Mouse (Mus musculus): ENCODE measurements around the gene Tbcc. TPM values are rescaled to one million over a fixed set of nuclear protein-coding genes. Genes with fewer than 3 reads are reported as not detected.
A peak's percentile ranks its signal among the peaks of the same experiment; 100 is the strongest.
"Not testable (repeated sequence)": the region's sequence is repeated elsewhere in the genome, so short reads cannot be mapped to it uniquely, and the experiment has no call there.

The Tbcc gene
- polyA plus RNA-seq (2012; rRNA removed) (27.8 and 28.9 TPM in 2 replicates), polyA plus RNA-seq (2014; fragmentation: Nextera tagmentation; extraction: Ambion mirVana) (63.3 and 66.5 TPM in 2 replicates)

- H3K4me1 ChIP-seq (ENCODE audit: control insufficient read depth, insufficient read depth, low read length), result peaks cover 22% of the 10 kb centered on the region
- WGBS, result under 1% methylated on average over 37 of the region's 40 CpGs
- H3K4me2 ChIP-seq (replicated peaks; ENCODE audit: low read depth, low read length, severe bottlenecking), result peak within 1 kb of the TSS; percentile 85
Observed at GRCm38 (mm10) chr17:46890116-46890815, at the start of gene Tbcc. Tbcc (plus strand) TSS chr17:46890684.

GRCm38 (mm10) chr17:46843022-46843421, 47.5 kb upstream of the Tbcc start:
- DNase-seq (ENCODE audit: low spot score) (no peak), ATAC-seq (ENCODE audit: low FRiP score, low read depth) (no peak)
- Histone ChIP-seq H3K27me3 (ENCODE audit: control insufficient read depth, insufficient read depth, low read length) (no peaks in the 10 kb centered on the region), H3K36me3 (ENCODE audit: control insufficient read depth, insufficient read depth, low read length) (peaks cover 7% of the 10 kb centered on the region; the same call in 1 of the 2 replicates), H3K4me3 (replicated peaks; ENCODE audit: low read length) (no peak overlapping the region), H3K4me1 (ENCODE audit: control insufficient read depth, insufficient read depth, low read length) (no peaks in the 10 kb centered on the region), H3K4me2 (replicated peaks; ENCODE audit: low read depth, low read length, severe bottlenecking) (no peak overlapping the region), H3K9ac (ENCODE audit: low read depth, low read length, severe bottlenecking) (no peak overlapping the region), H3K27ac (replicated peaks; ENCODE audit: low read depth, low read length) (no peak overlapping the region), H3K9me3 (ENCODE audit: control insufficient read depth, low read length) (no peaks in the 10 kb centered on the region)
- 90% methylated on average over 2 of the region's 2 CpGs for WGBS
- no peak for TF ChIP-seq POLR2A (IDR thresholded peaks at IDR 0.05; ENCODE audit: borderline replicate concordance, extremely low read depth, insufficient read depth, insufficient read length)

More at GRCm38 (mm10) chr17:46890116-46890815, at the start of gene Tbcc:
- ATAC-seq (ENCODE audit: low FRiP score, low read depth) (peak; percentile 92), DNase-seq (ENCODE audit: low spot score) (peak; percentile 97)
- peak; percentile 90; the same call in 1 of the 2 replicates for TF ChIP-seq POLR2A (IDR thresholded peaks at IDR 0.05; ENCODE audit: borderline replicate concordance, extremely low read depth, insufficient read depth, insufficient read length)
- Histone ChIP-seq H3K27me3 (ENCODE audit: control insufficient read depth, insufficient read depth, low read length) (no peaks in the 10 kb centered on the region), H3K9me3 (ENCODE audit: control insufficient read depth, low read length) (no peaks in the 10 kb centered on the region), H3K4me3 (replicated peaks; ENCODE audit: low read length) (peak within 1 kb of the TSS; percentile 91), H3K27ac (replicated peaks; ENCODE audit: low read depth, low read length) (peak within 1 kb of the TSS; percentile 98), H3K9ac (ENCODE audit: low read depth, low read length, severe bottlenecking) (peak within 1 kb of the TSS; percentile 84), H3K36me3 (ENCODE audit: control insufficient read depth, insufficient read depth, low read length) (no peaks in the 10 kb centered on the region; the same call in 1 of the 2 replicates)

- Histone ChIP-seq H3K27me3 (ENCODE audit: control insufficient read depth, insufficient read depth, low read length) (no peaks in the 10 kb centered on the region), H3K4me1 (ENCODE audit: control insufficient read depth, insufficient read depth, low read length) (no peaks in the 10 kb centered on the region), H3K27ac (replicated peaks; ENCODE audit: low read depth, low read length) (no peak overlapping the region), H3K4me2 (replicated peaks; ENCODE audit: low read depth, low read length, severe bottlenecking) (no peak overlapping the region), H3K9me3 (ENCODE audit: control insufficient read depth, low read length) (no peaks in the 10 kb centered on the region), H3K4me3 (replicated peaks; ENCODE audit: low read length) (no peak overlapping the region), H3K9ac (ENCODE audit: low read depth, low read length, severe bottlenecking) (no peak overlapping the region), H3K36me3 (ENCODE audit: control insufficient read depth, insufficient read depth, low read length) (peaks cover 7% of the 10 kb centered on the region; the same call in 1 of the 2 replicates)
- 17% methylated on average over 7 of the region's 7 CpGs for WGBS
- DNase-seq (ENCODE audit: low spot score), result no peak
- TF ChIP-seq POLR2A (IDR thresholded peaks at IDR 0.05; ENCODE audit: borderline replicate concordance, extremely low read depth, insufficient read depth, insufficient read length), result no peak
- ATAC-seq (ENCODE audit: low FRiP score, low read depth), result no peak
Observed at GRCm38 (mm10) chr17:46843716-46844115, 46.8 kb upstream of the Tbcc start.

GRCm38 (mm10) chr17:46844811-46845210, 45.7 kb upstream of the Tbcc start:
- Histone ChIP-seq H3K27ac (replicated peaks; ENCODE audit: low read depth, low read length) (no peak overlapping the region), H3K9me3 (ENCODE audit: control insufficient read depth, low read length) (no peaks in the 10 kb centered on the region), H3K9ac (ENCODE audit: low read depth, low read length, severe bottlenecking) (no peak overlapping the region), H3K4me2 (replicated peaks; ENCODE audit: low read depth, low read length, severe bottlenecking) (no peak overlapping the region), H3K27me3 (ENCODE audit: control insufficient read depth, insufficient read depth, low read length) (no peaks in the 10 kb centered on the region), H3K4me1 (ENCODE audit: control insufficient read depth, insufficient read depth, low read length) (no peaks in the 10 kb centered on the region), H3K36me3 (ENCODE audit: control insufficient read depth, insufficient read depth, low read length) (peaks cover 4% of the 10 kb centered on the region; the same call in 1 of the 2 replicates), H3K4me3 (replicated peaks; ENCODE audit: low read length) (no peak overlapping the region)
- WGBS, result 21% methylated on average over 10 of the region's 10 CpGs
- DNase-seq (ENCODE audit: low spot score), result no peak
- ATAC-seq (ENCODE audit: low FRiP score, low read depth), result no peak
- no peak for TF ChIP-seq POLR2A (IDR thresholded peaks at IDR 0.05; ENCODE audit: borderline replicate concordance, extremely low read depth, insufficient read depth, insufficient read length)

- Histone ChIP-seq H3K4me1 (ENCODE audit: control insufficient read depth, insufficient read depth, low read length) (no peaks in the 10 kb centered on the region), H3K4me3 (replicated peaks; ENCODE audit: low read length) (no peak overlapping the region), H3K9me3 (ENCODE audit: control insufficient read depth, low read length) (no peaks in the 10 kb centered on the region), H3K27ac (replicated peaks; ENCODE audit: low read depth, low read length) (no peak overlapping the region), H3K9ac (ENCODE audit: low read depth, low read length, severe bottlenecking) (no peak overlapping the region), H3K27me3 (ENCODE audit: control insufficient read depth, insufficient read depth, low read length) (no peaks in the 10 kb centered on the region), H3K4me2 (replicated peaks; ENCODE audit: low read depth, low read length, severe bottlenecking) (no peak overlapping the region), H3K36me3 (ENCODE audit: control insufficient read depth, insufficient read depth, low read length) (no peaks in the 10 kb centered on the region; the same call in 1 of the 2 replicates)
- no peak for DNase-seq (ENCODE audit: low spot score)
- ATAC-seq (ENCODE audit: low FRiP score, low read depth), result no peak
- WGBS, result 70% methylated on average over 12 of the region's 12 CpGs
- no peak for TF ChIP-seq POLR2A (IDR thresholded peaks at IDR 0.05; ENCODE audit: borderline replicate concordance, extremely low read depth, insufficient read depth, insufficient read length)
Observed at GRCm38 (mm10) chr17:46845262-46845661, 45.2 kb upstream of the Tbcc start.

GRCm38 (mm10) chr17:46846573-46846972, 43.9 kb upstream of the Tbcc start:
- WGBS, result 93% methylated on average over 18 of the region's 18 CpGs
- ATAC-seq (ENCODE audit: low FRiP score, low read depth); H3K36me3 ChIP-seq (ENCODE audit: control insufficient read depth, insufficient read depth, low read length); H3K4me3 ChIP-seq (replicated peaks; ENCODE audit: low read length); H3K4me1 ChIP-seq (ENCODE audit: control insufficient read depth, insufficient read depth, low read length); DNase-seq (ENCODE audit: low spot score); H3K27ac ChIP-seq (replicated peaks; ENCODE audit: low read depth, low read length); H3K9ac ChIP-seq (ENCODE audit: low read depth, low read length, severe bottlenecking); H3K27me3 ChIP-seq (ENCODE audit: control insufficient read depth, insufficient read depth, low read length); H3K9me3 ChIP-seq (ENCODE audit: control insufficient read depth, low read length); H3K4me2 ChIP-seq (replicated peaks; ENCODE audit: low read depth, low read length, severe bottlenecking): not testable (repeated sequence)
